In genomic region chr10:26078521-26079142, GRCm38 (mm10) we compare ENCODE assay signal across 8 mouse cellular contexts. TPM values are rescaled to one million over a fixed set of nuclear protein-coding genes. Genes with fewer than 3 reads are reported as not detected.
DNase-seq lines count a peak whose midpoint lies in the region; ATAC-seq and TF ChIP-seq lines count a peak whose summit lies in the region.

Gene Tmem200a, minus strand, starts transcription at chr10:26079052.

- under 1% methylated on average over 46 of the region's 46 CpGs for WGBS in hindbrain, embryonic 13.5 days
- WGBS in lung, embryonic 15.5 days = 1% methylated on average over 46 of the region's 46 CpGs

- POLR2A ChIA-PET in Patski (lab: Charles Lee) = no interaction called here

- H3K27me3 ChIP-seq in Patski = peaks cover 34% of the 10 kb centered on the region
- H3K27me3 ChIP-seq in hindbrain, embryonic 13.5 days = no peaks in the 10 kb centered on the region
- H3K27me3 ChIP-seq in lung, embryonic 15.5 days = peaks cover 19% of the 10 kb centered on the region

- H3K4me2 ChIP-seq in hindbrain, embryonic 13.5 days = peak within 1 kb of the TSS; percentile 79
- H3K4me2 ChIP-seq in lung, embryonic 15.5 days = peak within 1 kb of the TSS; percentile 91

- peaks cover 17% of the 10 kb centered on the region for H3K4me1 ChIP-seq in hindbrain, embryonic 13.5 days (replicated peaks)
- 0 out of 2 replicates have a peak, but pooled peaks cover 8% of the 10 kb centered on the region for H3K4me1 ChIP-seq in lung, embryonic 15.5 days

- H3K36me3 ChIP-seq in hindbrain, embryonic 13.5 days = no peaks in the 10 kb centered on the region
- H3K36me3 ChIP-seq in lung, embryonic 15.5 days = no peaks in the 10 kb centered on the region

- no peak for DNase-seq in Patski (ENCODE audit: low read depth, low spot score)
- DNase-seq in cerebellum, adult 9-11 months = peak; percentile 5
- DNase-seq in layer of hippocampus, postnatal 10 days (ENCODE audit: low spot score in 2 of 2) = peak; percentile 79 to 87
- peak; percentile 11 for DNase-seq in retina, adult 2 months (ENCODE audit: low read depth, low spot score)
- DNase-seq in yolk sac, embryonic 10.5 days (ENCODE audit: low spot score) = peak; percentile 55

- peak within 1 kb of the TSS; percentile 81 for H3K4me3 ChIP-seq in hindbrain, embryonic 13.5 days
- peak within 1 kb of the TSS; percentile 50 for H3K4me3 ChIP-seq in lung, embryonic 15.5 days

- H3K9me3 ChIP-seq in hindbrain, embryonic 13.5 days = no peaks in the 10 kb centered on the region
- H3K9me3 ChIP-seq in lung, embryonic 15.5 days = no peaks in the 10 kb centered on the region

- peak; percentile 79 for TF ChIP-seq CTCF in Patski (IDR thresholded peaks at IDR 0.05)

- peak within 1 kb of the TSS; percentile 86 for H3K27ac ChIP-seq in hindbrain, embryonic 13.5 days
- no peak within 1 kb of the TSS for H3K27ac ChIP-seq in lung, embryonic 15.5 days

- CTCF ChIA-PET in Patski (lab: Charles Lee) = interaction anchor here (1.4 kb wide), 1 partner anchor 61 kb away, joined by 3 read pairs; no protein-coding TSS in a partner anchor

- in situ Hi-C loops in Patski (cut with MboI; ENCODE audit: low pct_unique_long_range_greater_than_20kb) = loop anchor here (5.0 kb wide), 1 partner anchor 401 kb away; no protein-coding TSS in a partner anchor

- H3K9ac ChIP-seq in hindbrain, embryonic 13.5 days = peak within 1 kb of the TSS; percentile 92
- H3K9ac ChIP-seq in lung, embryonic 15.5 days = peak within 1 kb of the TSS; percentile 32

- ATAC-seq in Patski = peak; percentile 39
- peak; percentile 53 for ATAC-seq in frontal cortex, adult (ENCODE audit: low TSS enrichment)
- peak; percentile 94 for ATAC-seq in hindbrain, embryonic 13.5 days (ENCODE audit: low FRiP score)
- peak; percentile 72 for ATAC-seq in lung, embryonic 15.5 days (ENCODE audit: borderline replicate concordance, extremely low read depth, low FRiP score, low TSS enrichment)

RNA-seq across cellular contexts. Expression of gene Tmem200a, which starts in this region (rescaled TPM):
- polyA plus RNA-seq in Patski (2021) = not detected
- polyA plus RNA-seq in hindbrain, embryonic 13.5 days (2015; fragmentation: Nextera tagmentation; extraction: Ambion mirVana) = 25.4 and 29.4 TPM in 2 replicates
- 10 to 100 TPM; 22.7 to 22.8 TPM for total RNA-seq in layer of hippocampus, postnatal 10 days (2021)
- 4.4 and 6.7 TPM in 2 replicates for polyA plus RNA-seq in lung, embryonic 15.5 days (2015; fragmentation: Nextera tagmentation; extraction: Ambion mirVana)

Comparison
In these comparisons a context has a peak if more than half of its experiments do, and no peak if none do; other contexts are left out.
1. Peak in ATAC-seq in Patski; RNA of the gene not detected or under 1 TPM.
2. ATAC-seq: peak in every context shown above with its lines; median percentile 94 in hindbrain, embryonic 13.5 days; 72 in lung, embryonic 15.5 days; 53 in frontal cortex, adult; 39 in Patski.